Mouse (Mus musculus): ENCODE measurements around the gene March2. TPM values are rescaled to one million over a fixed set of nuclear protein-coding genes. Genes with fewer than 3 reads are reported as not detected.

The March2 gene
- polyA plus RNA-seq, 1 experiment from 2014 or later, result 96.0 TPM

- H3K4me2 ChIP-seq (ENCODE audit: low read depth, low read length), result no peak overlapping the region
- 81% methylated on average over 1 of the region's 1 CpGs for WGBS
- no peak overlapping the region for H3K9ac ChIP-seq (ENCODE audit: low read length)
- peaks cover 11% of the 10 kb centered on the region for H3K36me3 ChIP-seq (ENCODE audit: control insufficient read depth, insufficient read depth)
- H3K27me3 ChIP-seq (ENCODE audit: control insufficient read depth, insufficient read depth, low read length), result no peaks in the 10 kb centered on the region
- H3K9me3 ChIP-seq (replicated peaks; ENCODE audit: control insufficient read depth, low read length), result no peaks in the 10 kb centered on the region
- no peak overlapping the region for H3K27ac ChIP-seq (ENCODE audit: low read length)
- no peak overlapping the region for H3K4me3 ChIP-seq (ENCODE audit: low read length)
- no peaks in the 10 kb centered on the region for H3K4me1 ChIP-seq (ENCODE audit: control insufficient read depth, insufficient read depth, low read length)
- no peak for ATAC-seq (replicated peaks; ENCODE audit: extremely low read depth, insufficient read depth, low FRiP score)
These were observed 16.3 kb downstream of the March2 start for GRCm38 (mm10) chr17:33702178-33702577.

- Histone ChIP-seq H3K36me3 (ENCODE audit: control insufficient read depth, insufficient read depth) (peaks cover 17% of the 10 kb centered on the region), H3K27me3 (ENCODE audit: control insufficient read depth, insufficient read depth, low read length) (no peaks in the 10 kb centered on the region), H3K4me3 (ENCODE audit: low read length) (no peak overlapping the region), H3K9ac (ENCODE audit: low read length) (no peak overlapping the region), H3K9me3 (replicated peaks; ENCODE audit: control insufficient read depth, low read length) (no peaks in the 10 kb centered on the region), H3K4me2 (ENCODE audit: low read depth, low read length) (no peak overlapping the region), H3K27ac (ENCODE audit: low read length) (no peak overlapping the region), H3K4me1 (ENCODE audit: control insufficient read depth, insufficient read depth, low read length) (no peaks in the 10 kb centered on the region)
- 86% methylated on average over 1 of the region's 1 CpGs for WGBS
- ATAC-seq (replicated peaks; ENCODE audit: extremely low read depth, insufficient read depth, low FRiP score), result no peak
These were observed 23.0 kb downstream of the March2 start for GRCm38 (mm10) chr17:33695471-33695870.

- H3K27me3 ChIP-seq (ENCODE audit: control insufficient read depth, insufficient read depth, low read length), result no peaks in the 10 kb centered on the region
- H3K27ac ChIP-seq (ENCODE audit: low read length), result peak within 1 kb of the TSS; percentile 57
- peak within 1 kb of the TSS; percentile 99 for H3K9ac ChIP-seq (ENCODE audit: low read length)
- WGBS, result 89% methylated on average over 1 of the region's 1 CpGs
- H3K4me3 ChIP-seq (ENCODE audit: low read length), result peak within 1 kb of the TSS; percentile 93
- peaks cover 26% of the 10 kb centered on the region for H3K4me1 ChIP-seq (ENCODE audit: control insufficient read depth, insufficient read depth, low read length)
- H3K36me3 ChIP-seq (ENCODE audit: control insufficient read depth, insufficient read depth), result no peaks in the 10 kb centered on the region
- ATAC-seq (replicated peaks; ENCODE audit: extremely low read depth, insufficient read depth, low FRiP score), result no peak
- no peaks in the 10 kb centered on the region for H3K9me3 ChIP-seq (replicated peaks; ENCODE audit: control insufficient read depth, low read length)
- H3K4me2 ChIP-seq (ENCODE audit: low read depth, low read length), result peak within 1 kb of the TSS; percentile 89
These were observed 31.7 kb downstream of the March2 start, which contains the start of gene Hnrnpm for GRCm38 (mm10) chr17:33686760-33687159. Gene Hnrnpm (minus strand): TSS chr17:33686860.

GRCm38 (mm10) chr17:33685249-33685653 is 33.2 kb downstream of the March2 start:
- Histone ChIP-seq H3K36me3 (ENCODE audit: control insufficient read depth, insufficient read depth) (no peaks in the 10 kb centered on the region), H3K4me1 (ENCODE audit: control insufficient read depth, insufficient read depth, low read length) (peaks cover 30% of the 10 kb centered on the region), H3K4me2 (ENCODE audit: low read depth, low read length) (peak overlapping the region; percentile 89), H3K27ac (ENCODE audit: low read length) (peak overlapping the region; percentile 96), H3K9me3 (replicated peaks; ENCODE audit: control insufficient read depth, low read length) (no peaks in the 10 kb centered on the region), H3K4me3 (ENCODE audit: low read length) (peak overlapping the region; percentile 93), H3K27me3 (ENCODE audit: control insufficient read depth, insufficient read depth, low read length) (no peaks in the 10 kb centered on the region), H3K9ac (ENCODE audit: low read length) (peak overlapping the region; percentile 99)
- ATAC-seq (replicated peaks; ENCODE audit: extremely low read depth, insufficient read depth, low FRiP score), result peak; percentile 99
- under 1% methylated on average over 42 of the region's 42 CpGs for WGBS

GRCm38 (mm10) chr17:33684671-33685231 is 33.7 kb downstream of the March2 start:
- Histone ChIP-seq H3K4me2 (ENCODE audit: low read depth, low read length) (peak overlapping the region; percentile 89), H3K9ac (ENCODE audit: low read length) (peak overlapping the region; percentile 99), H3K27ac (ENCODE audit: low read length) (peak overlapping the region; percentile 96), H3K9me3 (replicated peaks; ENCODE audit: control insufficient read depth, low read length) (no peaks in the 10 kb centered on the region), H3K4me3 (ENCODE audit: low read length) (peak overlapping the region; percentile 93), H3K27me3 (ENCODE audit: control insufficient read depth, insufficient read depth, low read length) (no peaks in the 10 kb centered on the region), H3K36me3 (ENCODE audit: control insufficient read depth, insufficient read depth) (no peaks in the 10 kb centered on the region), H3K4me1 (ENCODE audit: control insufficient read depth, insufficient read depth, low read length) (peaks cover 31% of the 10 kb centered on the region)
- ATAC-seq (replicated peaks; ENCODE audit: extremely low read depth, insufficient read depth, low FRiP score), result peak; percentile 78
- under 1% methylated on average over 44 of the region's 44 CpGs for WGBS

GRCm38 (mm10) chr17:33681767-33682166 is 36.7 kb downstream of the March2 start:
- no peak overlapping the region for H3K27ac ChIP-seq (ENCODE audit: low read length)
- no peak overlapping the region for H3K4me2 ChIP-seq (ENCODE audit: low read depth, low read length)
- no peaks in the 10 kb centered on the region for H3K9me3 ChIP-seq (replicated peaks; ENCODE audit: control insufficient read depth, low read length)
- no peak overlapping the region for H3K9ac ChIP-seq (ENCODE audit: low read length)
- no peak for ATAC-seq (replicated peaks; ENCODE audit: extremely low read depth, insufficient read depth, low FRiP score)
- no peak overlapping the region for H3K4me3 ChIP-seq (ENCODE audit: low read length)
- H3K4me1 ChIP-seq (ENCODE audit: control insufficient read depth, insufficient read depth, low read length), result peaks cover 45% of the 10 kb centered on the region
- peaks cover 5% of the 10 kb centered on the region for H3K36me3 ChIP-seq (ENCODE audit: control insufficient read depth, insufficient read depth)
- H3K27me3 ChIP-seq (ENCODE audit: control insufficient read depth, insufficient read depth, low read length), result no peaks in the 10 kb centered on the region

- no peaks in the 10 kb centered on the region for H3K9me3 ChIP-seq (replicated peaks; ENCODE audit: control insufficient read depth, low read length)
- no peak for ATAC-seq (replicated peaks; ENCODE audit: extremely low read depth, insufficient read depth, low FRiP score)
- peaks cover 43% of the 10 kb centered on the region for H3K4me1 ChIP-seq (ENCODE audit: control insufficient read depth, insufficient read depth, low read length)
- H3K27ac ChIP-seq (ENCODE audit: low read length), result no peak overlapping the region
- no peak overlapping the region for H3K4me2 ChIP-seq (ENCODE audit: low read depth, low read length)
- H3K27me3 ChIP-seq (ENCODE audit: control insufficient read depth, insufficient read depth, low read length), result no peaks in the 10 kb centered on the region
- peaks cover 14% of the 10 kb centered on the region for H3K36me3 ChIP-seq (ENCODE audit: control insufficient read depth, insufficient read depth)
- no peak overlapping the region for H3K9ac ChIP-seq (ENCODE audit: low read length)
- no peak overlapping the region for H3K4me3 ChIP-seq (ENCODE audit: low read length)
These were observed 39.7 kb downstream of the March2 start for GRCm38 (mm10) chr17:33678771-33679170.

GRCm38 (mm10) chr17:33676086-33676485 is 42.4 kb downstream of the March2 start:
- no peak for ATAC-seq (replicated peaks; ENCODE audit: extremely low read depth, insufficient read depth, low FRiP score)

GRCm38 (mm10) chr17:33675452-33675851 is 43.0 kb downstream of the March2 start:
- Histone ChIP-seq H3K4me1 (ENCODE audit: control insufficient read depth, insufficient read depth, low read length) (peaks cover 24% of the 10 kb centered on the region), H3K27me3 (ENCODE audit: control insufficient read depth, insufficient read depth, low read length) (no peaks in the 10 kb centered on the region)

More at GRCm38 (mm10) chr17:33676086-33676485, 42.4 kb downstream of the March2 start:
- no peak overlapping the region for H3K9ac ChIP-seq (ENCODE audit: low read length)
- peaks cover 14% of the 10 kb centered on the region for H3K36me3 ChIP-seq (ENCODE audit: control insufficient read depth, insufficient read depth)
- H3K27ac ChIP-seq (ENCODE audit: low read length), result no peak overlapping the region
- no peak overlapping the region for H3K4me2 ChIP-seq (ENCODE audit: low read depth, low read length)
- no peak overlapping the region for H3K4me3 ChIP-seq (ENCODE audit: low read length)
- H3K9me3 ChIP-seq (replicated peaks; ENCODE audit: control insufficient read depth, low read length), result no peaks in the 10 kb centered on the region
- peaks cover 25% of the 10 kb centered on the region for H3K4me1 ChIP-seq (ENCODE audit: control insufficient read depth, insufficient read depth, low read length)
- no peaks in the 10 kb centered on the region for H3K27me3 ChIP-seq (ENCODE audit: control insufficient read depth, insufficient read depth, low read length)
- 93% methylated on average over 2 of the region's 2 CpGs for WGBS

More at GRCm38 (mm10) chr17:33675452-33675851, 43.0 kb downstream of the March2 start:
- H3K27ac ChIP-seq (ENCODE audit: low read length), result no peak overlapping the region
- no peaks in the 10 kb centered on the region for H3K9me3 ChIP-seq (replicated peaks; ENCODE audit: control insufficient read depth, low read length)
- H3K9ac ChIP-seq (ENCODE audit: low read length), result no peak overlapping the region
- no peak for ATAC-seq (replicated peaks; ENCODE audit: extremely low read depth, insufficient read depth, low FRiP score)
- H3K4me3 ChIP-seq (ENCODE audit: low read length), result no peak overlapping the region
- no peak overlapping the region for H3K4me2 ChIP-seq (ENCODE audit: low read depth, low read length)
- peaks cover 14% of the 10 kb centered on the region for H3K36me3 ChIP-seq (ENCODE audit: control insufficient read depth, insufficient read depth)

All from heart, embryonic 16.5 days (tissue).